Mouse (Mus musculus) neural tube, embryonic 11.5 days (tissue): ENCODE measurements around the gene Mrvi1. TPM values are rescaled to one million over a fixed set of nuclear protein-coding genes. Genes with fewer than 3 reads are reported as not detected.

ENCODE experiments used
- ATAC-seq: fragments of 200-750 bp; cut with Nextera tagmentation; 2 replicates; pipeline ENCODE4 v1.8.0; 2017; ENCODE audit warnings: moderate number of reproducible peaks, mild to moderate bottlenecking, moderate TSS enrichment, moderate library complexity; ENCODE audit not compliant: insufficient read depth, low FRiP score, low TSS enrichment
- DNase-seq: peaks from one replicate; pipeline ENCODE4 v3.0.0-alpha.2; 2015; ENCODE audit warnings: low spot score
- H3K27ac ChIP-seq: fragments of 300-500 bp; sonication (generic); 2 replicates; pipeline ENCODE4 v1.5.1; 2014; ENCODE audit warnings: low read depth, mild to moderate bottlenecking, low read length
- H3K27me3 ChIP-seq: fragments of 300-500 bp; sonication (generic); 2 replicates; pipeline ENCODE4 v1.6.1; 2014; ENCODE audit warnings: mild to moderate bottlenecking, low read length, mixed read lengths; ENCODE audit not compliant: control insufficient read depth, insufficient read depth
- H3K36me3 ChIP-seq: fragments of 300-500 bp; sonication (generic); 2 replicates; pipeline ENCODE4 v1.6.1; 2014; ENCODE audit warnings: mild to moderate bottlenecking, low read length, moderate library complexity, mixed read lengths; ENCODE audit not compliant: control insufficient read depth, insufficient read depth
- H3K4me1 ChIP-seq: fragments of 300-500 bp; sonication (generic); 2 replicates; pipeline ENCODE4 v1.6.1; 2014; ENCODE audit warnings: low read length, mixed read lengths; ENCODE audit not compliant: control insufficient read depth, insufficient read depth
- H3K4me2 ChIP-seq: fragments of 300-500 bp; sonication (generic); 2 replicates; pipeline ENCODE4 v1.6.1; 2014; ENCODE audit warnings: low read depth, mild to moderate bottlenecking, moderate library complexity
- H3K4me3 ChIP-seq: fragments of 300-500 bp; sonication (generic); 2 replicates; pipeline ENCODE4 v1.5.1; 2014; ENCODE audit warnings: low read depth, low read length
- H3K9ac ChIP-seq: fragments of 300-500 bp; sonication (generic); 2 replicates; pipeline ENCODE4 v1.6.1; 2014; ENCODE audit warnings: mild to moderate bottlenecking, low read length
- H3K9me3 ChIP-seq: fragments of 300-500 bp; sonication (generic); 2 replicates; pipeline ENCODE4 v1.6.1; 2016; ENCODE audit warnings: low read length; ENCODE audit not compliant: control insufficient read depth
- WGBS: fragments of 180-500 bp; shearing (Covaris S2); extraction: QIAGEN DNeasy Blood & Tissue Kit; methylation state at CpG from one replicate; pipeline ENCODE4 v1.1.7; 2014; 5-methylcytosine and 5-hydroxymethylcytosine counted together
- polyA plus RNA-seq: library from polyadenylated mRNA; unstranded; fragments of >200 nt; fragmentation: Nextera tagmentation; extraction: Ambion mirVana; gene quantifications from 2 replicates; pipeline ENCODE4 v1.2.1, GENCODE M21; 2014

Mrvi1 gene
- polyA plus RNA-seq, 1 experiment from 2014 or later: 2.8 TPM

GRCm38 (mm10) chr7:110847321-110847720 lies 134.9 kb downstream of the Mrvi1 start:
- Histone ChIP-seq H3K27ac (no peak overlapping the region), H3K36me3 (no peaks in the 10 kb centered on the region), H3K4me2 (no peak overlapping the region), H3K9me3 (no peaks in the 10 kb centered on the region), H3K4me3 (no peak overlapping the region), H3K27me3 (no peaks in the 10 kb centered on the region), H3K4me1 (peaks cover 3% of the 10 kb centered on the region; the same call in 1 of the 2 replicates), H3K9ac (no peak overlapping the region)
- ATAC-seq (no peak), DNase-seq (no peak)
- 84% methylated on average over 2 of the region's 2 CpGs for WGBS

GRCm38 (mm10) chr7:110843916-110844874 lies 138.1 kb downstream of the Mrvi1 start, which contains the start of gene Rnf141:
Gene Rnf141 (minus strand): TSS chr7:110844457.
- H3K4me1 ChIP-seq: peaks cover 3% of the 10 kb centered on the region; the same call in 1 of the 2 replicates
- no peaks in the 10 kb centered on the region for H3K36me3 ChIP-seq
- DNase-seq (peak; percentile 94), ATAC-seq (peak; percentile 94)
- H3K27me3 ChIP-seq: no peaks in the 10 kb centered on the region
- H3K9me3 ChIP-seq: no peaks in the 10 kb centered on the region
- peak within 1 kb of the TSS; percentile 86 for H3K4me2 ChIP-seq
- H3K9ac ChIP-seq: peak within 1 kb of the TSS; percentile 82
- WGBS: 0% methylated on average over 42 of the region's 42 CpGs
- peak within 1 kb of the TSS; percentile 79 for H3K4me3 ChIP-seq
- H3K27ac ChIP-seq: peak within 1 kb of the TSS; percentile 76; the same call in 1 of the 2 replicates

DNA sequence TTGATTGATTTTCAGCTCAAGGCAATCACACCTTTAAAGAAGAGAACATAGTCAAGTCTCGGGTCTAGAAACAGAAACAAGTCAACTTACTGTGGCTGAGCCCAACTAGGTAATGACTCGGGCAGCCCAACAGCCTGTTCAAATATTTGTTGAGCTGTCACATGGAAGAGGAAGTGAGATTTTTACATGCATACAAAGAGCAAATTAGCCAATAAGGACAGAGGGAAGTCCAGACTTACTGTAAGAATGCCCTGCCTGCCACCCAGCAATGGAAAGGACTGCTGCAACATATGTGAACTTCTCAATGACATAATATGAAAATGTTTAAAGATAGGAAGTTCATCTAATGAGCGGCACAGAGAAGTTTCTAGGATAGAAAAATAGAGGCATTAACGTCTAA lies 141.9 kb downstream of the Mrvi1 start:
- no peak overlapping the region for H3K4me2 ChIP-seq
- H3K27ac ChIP-seq: no peak overlapping the region
- H3K4me1 ChIP-seq: peaks cover 3% of the 10 kb centered on the region; the same call in 1 of the 2 replicates
- no peak for DNase-seq
- no peak overlapping the region for H3K9ac ChIP-seq
- no peak for ATAC-seq
- WGBS: 81% methylated on average over 4 of the region's 4 CpGs
- H3K9me3 ChIP-seq: no peaks in the 10 kb centered on the region
- H3K27me3 ChIP-seq: no peaks in the 10 kb centered on the region
- no peaks in the 10 kb centered on the region for H3K36me3 ChIP-seq
- H3K4me3 ChIP-seq: no peak overlapping the region

DNA sequence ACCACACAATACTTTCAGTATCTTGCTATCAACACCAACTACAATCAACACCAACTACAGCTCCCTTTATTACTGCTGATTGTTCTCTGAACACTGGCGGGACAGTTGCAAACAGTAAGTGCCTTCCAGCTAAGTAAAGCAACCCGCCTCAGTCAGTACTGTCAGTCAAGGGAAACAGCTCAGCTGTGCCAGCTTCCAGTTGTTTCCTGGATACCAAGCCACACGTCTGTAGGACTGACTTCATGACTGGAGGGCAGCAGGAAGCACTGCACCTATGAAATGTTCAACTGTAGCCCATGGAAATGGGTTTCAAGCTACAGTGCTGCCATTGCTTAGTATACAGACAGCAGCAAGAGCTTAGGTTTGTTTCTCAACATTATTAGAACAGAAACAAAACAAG lies 147.7 kb downstream of the Mrvi1 start:
- H3K27ac ChIP-seq: no peak overlapping the region
- H3K4me1 ChIP-seq: no peaks in the 10 kb centered on the region
- H3K9ac ChIP-seq: no peak overlapping the region
- H3K4me3 ChIP-seq: no peak overlapping the region
- H3K4me2 ChIP-seq: no peak overlapping the region
- H3K27me3 ChIP-seq: no peaks in the 10 kb centered on the region
- H3K36me3 ChIP-seq: peaks cover 3% of the 10 kb centered on the region; the same call in 1 of the 2 replicates
- 61% methylated on average over 3 of the region's 3 CpGs for WGBS
- ATAC-seq: no peak
- no peak for DNase-seq
- H3K9me3 ChIP-seq: no peaks in the 10 kb centered on the region

- H3K4me3 ChIP-seq: no peak overlapping the region
- H3K27me3 ChIP-seq: no peaks in the 10 kb centered on the region
- WGBS: 92% methylated on average over 1 of the region's 1 CpGs
- peaks cover 3% of the 10 kb centered on the region; the same call in 1 of the 2 replicates for H3K36me3 ChIP-seq
- no peak for ATAC-seq
- DNase-seq: no peak
- H3K9ac ChIP-seq: no peak overlapping the region
- no peak overlapping the region for H3K27ac ChIP-seq
- no peaks in the 10 kb centered on the region for H3K9me3 ChIP-seq
- no peaks in the 10 kb centered on the region for H3K4me1 ChIP-seq
- no peak overlapping the region for H3K4me2 ChIP-seq
These were observed 148.2 kb downstream of the Mrvi1 start for GRCm38 (mm10) chr7:110834018-110834417.

- Histone ChIP-seq H3K9ac (no peak overlapping the region), H3K9me3 (no peaks in the 10 kb centered on the region), H3K27ac (no peak overlapping the region), H3K4me1 (no peaks in the 10 kb centered on the region), H3K4me2 (no peak overlapping the region), H3K36me3 (peaks cover 5% of the 10 kb centered on the region; the same call in 1 of the 2 replicates), H3K27me3 (no peaks in the 10 kb centered on the region), H3K4me3 (no peak overlapping the region)
- ATAC-seq: no peak
- 94% methylated on average over 1 of the region's 1 CpGs for WGBS
- no peak for DNase-seq
These were observed 149.2 kb downstream of the Mrvi1 start for GRCm38 (mm10) chr7:110833024-110833423.

- Histone ChIP-seq H3K9me3 (no peaks in the 10 kb centered on the region), H3K27me3 (no peaks in the 10 kb centered on the region), H3K4me3 (no peak overlapping the region), H3K27ac (no peak overlapping the region), H3K4me1 (no peaks in the 10 kb centered on the region), H3K4me2 (no peak overlapping the region), H3K9ac (no peak overlapping the region), H3K36me3 (peaks cover 5% of the 10 kb centered on the region; the same call in 1 of the 2 replicates)
- DNase-seq (no peak), ATAC-seq (no peak)
- 89% methylated on average over 8 of the region's 8 CpGs for WGBS
These were observed 158.0 kb downstream of the Mrvi1 start for GRCm38 (mm10) chr7:110823995-110824953.

DNA sequence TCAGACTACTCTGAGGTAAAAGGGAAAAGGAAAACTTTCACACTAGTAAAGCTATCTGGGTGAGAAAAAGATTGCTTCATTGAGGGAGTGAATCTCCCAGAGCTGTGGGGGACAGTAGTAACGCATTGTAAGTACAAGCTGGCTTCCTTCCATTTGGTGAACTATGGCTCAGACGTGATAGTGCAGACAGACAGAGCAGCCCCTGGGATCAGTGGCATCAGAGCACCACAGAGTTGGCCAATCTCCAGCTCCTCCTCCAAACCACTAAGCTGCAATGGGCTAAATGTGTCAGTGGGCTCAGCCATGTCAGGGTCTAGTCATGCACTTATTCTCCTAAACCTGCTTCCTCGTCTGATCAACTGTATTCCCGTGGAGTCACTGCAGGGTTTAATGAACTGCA lies 158.7 kb downstream of the Mrvi1 start:
- ATAC-seq: no peak
- Histone ChIP-seq H3K9me3 (no peaks in the 10 kb centered on the region), H3K4me1 (no peaks in the 10 kb centered on the region), H3K27me3 (no peaks in the 10 kb centered on the region), H3K27ac (no peak overlapping the region), H3K4me3 (no peak overlapping the region), H3K4me2 (no peak overlapping the region), H3K36me3 (0 out of 2 replicates have a peak, but pooled peaks cover 3% of the 10 kb centered on the region), H3K9ac (no peak overlapping the region)
- DNase-seq: no peak
- WGBS: 89% methylated on average over 4 of the region's 4 CpGs
